Mouse (Mus musculus) heart, adult 9 months (tissue): ENCODE data around the gene Psmd9.
A peak's percentile ranks its signal among the peaks of the same experiment; 100 is the strongest.

Experiments
- DNase-seq, 2 experiments: peaks; one replicate each; pipeline ENCODE4 v3.0.0; 2022; ENCODE audit warnings: low spot score in 2 of 2

The Psmd9 gene

DNA sequence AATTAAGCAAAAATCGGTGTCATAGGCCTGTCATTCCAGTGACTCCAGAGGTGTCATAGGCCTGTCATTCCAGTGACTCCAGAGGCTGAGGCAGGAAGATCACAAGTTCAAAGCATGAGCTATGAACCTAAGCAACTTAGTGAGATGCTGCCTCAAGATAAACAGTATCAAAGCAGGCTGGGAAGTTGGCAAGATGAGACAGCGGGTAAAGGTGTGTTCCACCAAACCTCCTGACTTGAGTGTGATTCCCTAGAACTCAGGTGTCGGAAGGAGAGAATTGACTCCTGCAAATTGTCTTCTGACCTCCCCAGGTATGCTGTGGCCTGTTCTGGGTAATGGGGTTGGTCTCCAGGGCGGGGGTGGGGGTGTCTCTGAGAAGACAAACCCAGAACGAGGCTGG lies at the start of gene Psmd9:
TSS of gene Psmd9 (plus strand) at position 130 of the 400 bp plus-strand sequence.
- no peak for DNase-seq

DNA sequence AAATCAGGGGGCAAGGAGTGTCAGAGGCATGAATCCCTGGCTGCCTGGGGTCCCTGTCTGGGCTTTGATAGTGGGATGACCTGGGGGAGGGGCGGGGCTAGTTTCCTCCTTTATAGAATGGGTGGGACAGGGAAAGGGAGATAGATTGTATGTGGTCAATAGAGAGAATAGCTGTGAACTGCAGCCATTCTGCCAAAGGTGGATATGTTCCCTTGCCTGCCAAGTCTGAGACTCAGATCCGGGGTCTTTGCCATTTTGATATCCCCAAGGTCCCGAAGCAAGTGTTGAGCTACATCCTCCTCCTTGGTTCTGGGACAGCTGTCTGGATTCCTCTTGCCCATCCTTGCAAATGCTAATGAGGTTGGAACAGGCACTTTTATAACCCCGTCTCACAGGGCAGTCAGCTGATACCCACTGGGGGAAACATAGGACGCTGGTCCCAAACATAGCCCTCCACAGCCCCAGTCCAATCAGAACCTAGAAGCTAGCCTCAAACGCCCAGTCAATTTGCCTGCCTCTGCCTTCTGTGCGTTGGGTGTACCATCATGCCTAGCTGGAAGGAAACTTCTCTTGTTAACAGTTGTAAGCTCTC lies 48.5 kb upstream of the Psmd9 start:
- no peak for DNase-seq

DNA sequence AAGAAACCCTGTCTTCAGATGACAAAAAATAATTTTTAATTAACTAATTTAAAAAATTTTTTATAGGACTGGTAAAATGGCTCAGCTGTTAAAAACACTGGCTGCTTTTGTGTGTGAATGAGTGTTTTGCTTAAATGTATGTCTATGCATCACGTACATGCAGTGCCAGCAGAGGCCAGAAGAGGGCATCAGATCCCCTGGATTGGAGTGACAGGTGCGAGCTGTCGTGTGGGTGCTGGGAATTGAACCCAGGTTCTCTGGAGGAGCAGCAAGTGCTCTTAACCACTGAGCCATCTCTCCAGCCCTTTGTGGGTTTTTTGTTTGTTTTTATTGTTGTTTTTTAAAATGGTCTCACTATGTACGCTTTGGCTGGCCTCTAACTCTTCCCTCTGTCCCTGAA lies 47.0 kb upstream of the Psmd9 start:
- no peak for DNase-seq

DNA sequence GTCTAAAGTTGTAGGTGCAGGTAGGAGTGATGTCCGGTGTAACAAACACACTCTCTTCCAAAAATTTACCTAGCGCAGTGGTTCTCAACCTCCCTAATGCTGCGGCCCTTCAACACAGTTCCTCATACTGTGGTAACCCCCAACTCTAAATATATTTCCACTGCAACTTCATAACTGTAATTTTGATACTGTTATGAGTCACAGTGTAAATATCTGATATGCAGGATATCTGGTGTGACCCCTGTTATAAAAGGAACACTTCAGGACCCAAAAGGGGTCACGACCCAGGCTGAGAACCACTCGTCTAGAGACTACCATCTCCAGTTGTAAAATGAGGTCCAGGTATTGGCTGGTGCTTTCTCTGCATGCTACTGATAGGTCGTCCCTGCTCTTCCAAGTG lies 44.1 kb upstream of the Psmd9 start:
- no peak for DNase-seq

DNA sequence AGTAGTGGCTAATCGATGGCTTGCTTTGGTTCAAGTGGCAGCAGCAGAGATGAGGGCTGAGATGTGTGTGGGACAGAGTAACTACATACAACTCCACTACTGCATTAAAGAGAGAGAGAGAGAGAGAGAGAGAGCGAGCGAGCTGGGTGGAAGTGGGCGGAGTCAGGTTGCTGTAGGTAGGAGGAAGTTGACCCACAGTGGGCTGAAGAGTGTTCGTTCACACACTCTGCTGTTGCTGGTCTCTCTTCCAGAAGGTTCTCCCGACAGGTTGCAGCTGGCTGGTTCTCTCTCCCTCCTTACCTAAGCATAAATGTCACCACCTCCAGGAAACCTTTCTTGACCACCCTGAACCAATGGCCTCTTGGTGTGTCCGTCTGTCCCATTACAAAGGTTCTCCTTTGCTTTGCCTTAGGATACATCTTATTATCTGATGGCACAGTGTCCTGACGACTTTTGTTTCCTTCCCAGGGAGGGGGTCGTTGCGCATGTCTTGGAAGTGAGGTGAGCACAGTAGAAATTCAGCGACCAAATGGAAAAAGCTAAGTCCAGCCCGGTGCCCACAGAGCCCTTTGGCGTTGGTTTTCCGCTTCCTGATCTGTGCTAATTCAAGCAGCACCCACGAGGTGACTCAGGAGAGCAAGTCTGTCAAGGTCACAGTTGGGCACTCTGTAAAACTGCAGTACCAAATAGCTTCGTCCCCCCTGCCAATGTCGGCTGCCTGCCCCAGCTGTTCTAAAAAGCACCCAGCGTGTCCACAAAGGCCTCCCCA lies 43.4 kb upstream of the Psmd9 start:
- peak in 1 of 2 experiments; percentile 43 for DNase-seq

DNA sequence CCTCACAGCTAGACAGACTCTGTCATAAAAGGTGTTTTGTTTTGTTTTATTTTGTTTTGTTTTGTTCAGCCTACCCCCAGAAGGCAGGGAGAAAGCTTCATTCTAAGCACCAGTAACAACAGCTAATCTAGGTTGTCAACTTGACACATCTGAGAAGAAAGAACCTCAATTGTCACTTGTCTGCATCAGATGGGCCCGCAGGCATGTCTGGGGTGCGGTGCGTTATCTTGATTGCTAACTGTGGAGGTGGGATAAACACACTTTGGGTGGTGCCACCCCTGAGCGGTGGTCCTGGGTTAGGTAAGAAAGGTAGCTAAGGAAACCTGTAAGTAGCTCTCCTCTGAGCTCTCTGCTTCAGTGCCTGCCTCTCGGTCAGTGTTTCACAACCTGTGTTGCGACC lies 42.2 kb upstream of the Psmd9 start:
- DNase-seq = no peak

DNA sequence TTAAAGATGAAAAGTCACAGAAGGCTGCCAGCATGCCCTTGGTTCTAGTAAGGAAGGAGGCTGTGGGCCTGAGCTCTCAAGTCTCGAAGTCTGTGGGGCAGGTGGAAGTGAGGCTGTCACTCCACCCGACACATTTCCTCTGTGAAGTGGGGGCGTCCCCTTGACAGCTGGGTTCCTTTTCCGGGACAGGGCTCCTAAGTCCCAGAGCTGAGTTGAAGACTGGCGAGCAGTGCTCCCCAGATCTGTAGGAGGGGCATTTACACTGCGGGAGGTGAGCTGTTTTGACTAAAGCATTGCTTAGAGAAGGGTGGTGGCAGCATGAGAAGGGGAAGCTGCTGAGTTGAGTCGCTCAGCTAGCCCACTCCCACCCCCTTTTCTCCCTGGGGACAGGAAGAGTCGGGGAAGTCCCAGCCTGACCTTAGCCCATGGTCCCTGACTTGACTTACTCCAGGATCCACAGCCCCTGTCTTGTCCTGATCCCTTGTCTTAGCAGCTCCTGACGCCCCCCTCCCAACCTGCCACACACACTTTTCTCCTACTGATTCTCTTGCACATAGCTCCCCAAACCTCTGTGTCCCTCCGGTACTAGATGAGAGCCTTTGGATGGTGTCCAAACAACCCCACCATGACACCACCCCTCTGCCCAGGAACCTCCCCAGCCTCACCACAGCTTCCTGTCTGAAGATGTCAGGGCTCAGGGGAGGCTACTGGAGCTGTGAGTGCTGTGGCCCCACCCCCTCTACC lies 40.6 kb upstream of the Psmd9 start:
- peak; percentile 23 to 57 for DNase-seq

DNA sequence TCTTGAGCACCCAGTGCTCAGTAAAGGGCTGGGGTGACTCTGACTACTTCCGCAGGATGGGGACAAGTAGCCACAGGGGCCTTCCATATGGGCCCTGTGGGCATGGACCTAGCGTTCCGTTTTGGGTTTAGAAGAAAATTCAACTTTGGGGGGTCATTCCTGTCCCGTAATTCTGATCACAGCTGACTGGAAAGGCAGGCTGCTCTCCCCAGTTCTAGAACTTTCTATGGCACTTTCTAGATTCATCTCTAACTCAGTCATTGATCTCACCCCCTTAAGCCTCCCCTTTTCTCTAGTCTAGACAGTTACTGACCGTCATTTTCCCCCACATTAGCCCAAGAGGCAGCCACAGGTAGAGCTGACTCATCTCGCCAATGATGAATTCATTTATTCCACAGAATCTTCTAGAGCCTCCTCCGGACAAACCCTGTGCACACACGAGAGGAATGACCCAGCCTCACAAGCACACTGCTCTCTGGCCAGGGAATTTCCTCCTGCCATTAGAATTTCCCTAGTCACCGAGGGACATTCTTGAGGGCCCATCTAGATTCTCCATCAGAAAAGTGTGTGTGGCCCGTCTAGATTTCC lies 39.9 kb upstream of the Psmd9 start:
- DNase-seq = no peak

DNA sequence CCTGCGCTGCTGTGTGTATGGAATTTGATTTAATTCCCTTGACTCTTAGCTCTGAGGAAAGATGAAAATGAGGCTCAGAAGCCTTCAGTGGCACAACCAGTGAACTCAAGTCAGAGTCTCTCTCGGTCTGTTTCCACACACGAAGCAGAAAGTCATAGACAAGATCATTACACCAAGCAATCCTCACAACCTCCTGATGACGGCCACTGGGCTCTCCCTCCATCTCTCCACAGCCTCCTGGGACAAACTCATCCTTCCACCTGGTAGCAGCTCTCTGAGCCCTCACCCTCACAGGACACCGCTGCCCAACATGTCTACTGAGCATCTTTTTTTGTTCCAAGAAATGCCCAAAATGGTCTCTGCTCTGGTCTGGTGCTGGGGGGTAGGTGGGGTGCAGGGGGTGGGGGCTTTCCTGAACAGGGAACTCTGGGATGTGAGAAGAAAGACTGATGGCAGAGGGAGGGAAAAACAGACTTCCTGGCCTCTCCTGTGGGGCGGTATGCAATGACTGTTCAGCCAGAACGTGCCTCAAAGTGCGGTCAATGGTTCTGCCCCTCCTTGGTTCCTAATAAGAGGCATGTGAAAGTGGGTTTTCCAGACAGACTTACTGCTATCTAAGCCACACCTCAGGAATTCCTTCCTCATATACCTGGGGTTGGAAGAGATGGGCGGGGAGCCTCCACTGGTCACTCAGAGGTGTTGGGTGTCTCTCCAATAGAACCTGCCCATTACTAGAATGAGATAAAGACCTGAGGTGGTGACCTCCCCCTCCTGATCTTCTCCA lies 39.0 kb upstream of the Psmd9 start:
- no peak for DNase-seq

DNA sequence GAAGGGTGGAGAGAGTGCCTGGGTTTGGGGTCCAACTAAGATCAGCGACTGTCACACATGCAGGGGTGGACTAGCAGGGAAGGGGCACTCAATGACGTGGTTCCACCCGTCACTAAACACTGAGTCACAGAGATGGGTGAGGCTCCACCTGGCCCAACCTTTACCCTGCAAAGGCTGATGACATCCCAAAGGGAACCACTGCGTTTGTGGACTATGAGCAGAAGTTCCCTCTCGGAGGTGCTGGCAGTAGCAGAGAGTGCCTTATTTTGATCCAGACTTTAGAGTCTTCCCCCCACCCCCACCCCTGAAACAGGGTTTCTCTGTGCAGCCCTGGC lies 38.4 kb upstream of the Psmd9 start:
- DNase-seq = no peak

DNA sequence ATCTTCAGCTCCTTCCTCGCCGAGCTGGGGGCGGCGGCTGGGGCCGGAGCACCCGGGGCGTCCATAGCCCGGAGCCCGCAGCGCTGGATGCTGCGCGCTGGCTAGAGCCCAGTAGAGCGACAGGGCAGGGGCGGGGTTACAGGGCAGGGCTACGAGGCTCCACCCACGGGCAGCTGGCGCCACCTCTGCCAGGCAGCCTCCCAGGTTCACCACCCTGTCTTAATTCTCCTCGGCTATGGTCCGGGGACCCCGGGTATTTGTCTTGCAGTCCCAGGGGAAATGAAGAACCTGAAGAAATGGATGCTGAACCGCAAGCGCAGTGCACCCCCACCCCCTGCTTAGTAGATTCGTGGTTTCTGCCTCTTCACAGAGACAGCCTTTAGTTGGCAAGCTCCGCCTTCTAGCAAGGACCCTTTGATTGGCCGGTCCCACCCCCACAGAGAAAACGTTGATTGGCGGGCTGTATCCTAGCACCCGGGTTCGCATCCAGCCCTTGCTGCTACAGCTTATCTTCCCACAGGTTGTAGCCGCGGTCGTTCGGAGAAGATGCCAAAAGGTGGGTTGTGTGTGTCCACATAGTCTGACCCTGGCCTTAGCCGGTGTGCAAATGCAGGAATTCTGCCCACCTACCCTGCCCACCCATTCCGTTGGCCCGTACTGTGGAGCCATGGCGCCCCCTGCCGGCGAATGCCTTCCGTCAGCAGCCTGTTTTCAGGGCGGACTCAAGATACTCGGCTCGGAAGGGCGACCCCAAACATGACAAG lies 36.7 kb upstream of the Psmd9 start, which contains the start of gene Rhof:
TSS of gene Rhof (minus strand) at position 385 of the 764 bp plus-strand sequence.
- peak; percentile 71 to 76 for DNase-seq

DNA sequence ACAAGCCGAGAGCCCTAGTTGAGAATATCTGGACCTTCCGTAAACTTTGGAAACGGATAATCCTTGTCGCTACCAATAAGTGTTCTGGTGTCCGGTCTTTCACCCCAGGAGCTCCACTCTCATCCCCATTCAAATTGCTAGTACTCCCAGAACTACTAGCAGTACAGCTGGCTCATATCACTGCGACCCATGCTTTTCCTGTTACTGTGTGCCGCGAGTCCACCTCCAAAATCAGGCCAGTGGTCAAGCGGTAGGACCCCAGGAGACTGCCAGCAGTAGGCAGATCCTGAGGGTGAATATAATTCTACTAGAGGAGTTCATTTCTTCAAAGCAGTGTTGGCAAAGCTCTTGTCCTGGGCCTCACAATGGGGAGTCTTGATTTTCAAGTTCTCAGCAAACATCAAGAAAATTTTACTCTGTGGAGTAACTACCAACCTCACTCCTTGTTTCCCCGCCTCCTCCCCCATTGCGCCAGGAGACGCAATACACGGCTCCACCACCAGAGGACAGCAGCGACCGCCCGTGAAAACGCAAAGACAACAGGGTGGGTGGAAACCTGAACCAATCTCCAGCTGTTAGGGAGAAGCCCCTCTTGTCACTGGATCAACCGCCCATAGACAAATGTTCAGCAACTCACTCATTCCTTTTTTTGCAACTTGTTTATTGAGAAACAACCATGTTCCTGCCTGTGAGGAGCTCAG lies 36.0 kb upstream of the Psmd9 start:
- DNase-seq = peak; percentile 87 to 92

DNA sequence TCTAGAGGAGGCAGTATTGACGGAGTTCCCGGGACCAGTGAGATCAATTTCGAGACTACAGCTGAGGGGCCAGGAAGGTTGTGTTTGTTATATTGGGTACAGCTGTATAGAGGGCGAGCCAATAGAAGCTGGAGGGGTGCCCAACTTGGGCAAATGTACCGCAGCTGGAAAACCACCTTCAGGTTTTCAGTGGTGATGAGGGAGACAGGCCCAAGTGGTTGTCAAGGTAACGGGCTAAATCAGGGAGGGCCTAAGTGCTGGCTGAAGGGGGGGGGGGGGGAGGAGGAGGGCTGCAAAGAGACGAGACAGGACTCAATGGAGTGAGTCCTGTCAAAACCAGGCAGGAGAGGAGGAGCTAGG lies 35.4 kb upstream of the Psmd9 start:
- no peak for DNase-seq

DNA sequence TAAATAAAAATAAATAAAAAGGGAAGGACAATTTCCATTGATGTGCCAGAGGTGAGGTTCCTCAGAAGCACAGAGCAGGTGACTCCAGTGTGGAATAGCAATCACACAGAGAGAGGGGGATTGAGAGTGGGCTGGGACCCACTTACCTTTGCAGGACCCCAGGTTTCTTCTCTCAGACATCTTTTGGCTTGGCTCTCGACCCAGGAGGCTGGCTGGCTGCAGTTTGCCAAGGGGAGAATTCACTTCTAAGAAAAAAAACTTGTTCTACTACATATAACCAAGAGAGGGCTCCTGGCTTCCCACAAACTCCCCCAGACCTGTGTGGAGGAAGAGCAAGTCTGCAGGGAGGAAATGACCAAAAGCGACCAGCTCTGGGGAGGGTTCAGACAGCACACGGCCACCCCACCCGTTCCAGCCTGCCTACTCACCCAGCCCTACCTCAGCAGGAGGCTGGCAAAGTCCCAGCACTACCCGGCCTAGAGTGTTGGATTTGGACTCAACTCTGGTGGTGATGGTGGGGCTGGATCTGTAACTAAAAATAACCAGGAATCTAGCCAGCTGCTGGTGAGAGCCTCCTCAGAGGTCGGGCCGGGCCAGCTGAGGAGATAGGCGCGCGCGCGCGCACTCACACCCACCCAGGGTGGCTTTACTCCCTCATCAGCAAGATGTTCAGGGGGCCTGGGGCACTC lies 34.9 kb upstream of the Psmd9 start:
- peak; percentile 84 to 85 for DNase-seq

DNA sequence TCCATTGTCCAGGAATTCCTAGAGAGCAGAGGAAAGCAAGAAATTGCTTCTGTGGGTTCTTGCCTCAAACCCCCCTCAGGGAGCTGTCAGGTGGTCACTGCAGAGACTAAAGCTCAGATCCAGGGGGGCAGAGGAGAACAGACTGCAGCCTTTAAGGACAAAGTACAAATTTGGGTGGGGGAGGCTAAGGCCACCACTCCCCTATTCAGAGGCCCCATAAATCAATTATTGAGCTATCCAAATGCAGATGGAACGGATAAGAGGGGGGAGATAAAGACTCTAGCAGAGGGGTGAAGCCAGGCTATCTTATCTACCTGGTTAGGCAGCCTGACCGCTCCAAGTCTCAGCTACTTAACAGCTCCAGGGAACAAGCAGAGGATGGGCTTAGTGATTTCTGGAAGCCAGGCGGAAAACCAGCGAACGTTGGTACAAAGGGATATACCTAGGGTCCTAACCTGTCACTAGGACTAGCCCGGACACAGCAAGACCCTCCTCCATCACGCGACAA lies 34.3 kb upstream of the Psmd9 start:
- no peak for DNase-seq

DNA sequence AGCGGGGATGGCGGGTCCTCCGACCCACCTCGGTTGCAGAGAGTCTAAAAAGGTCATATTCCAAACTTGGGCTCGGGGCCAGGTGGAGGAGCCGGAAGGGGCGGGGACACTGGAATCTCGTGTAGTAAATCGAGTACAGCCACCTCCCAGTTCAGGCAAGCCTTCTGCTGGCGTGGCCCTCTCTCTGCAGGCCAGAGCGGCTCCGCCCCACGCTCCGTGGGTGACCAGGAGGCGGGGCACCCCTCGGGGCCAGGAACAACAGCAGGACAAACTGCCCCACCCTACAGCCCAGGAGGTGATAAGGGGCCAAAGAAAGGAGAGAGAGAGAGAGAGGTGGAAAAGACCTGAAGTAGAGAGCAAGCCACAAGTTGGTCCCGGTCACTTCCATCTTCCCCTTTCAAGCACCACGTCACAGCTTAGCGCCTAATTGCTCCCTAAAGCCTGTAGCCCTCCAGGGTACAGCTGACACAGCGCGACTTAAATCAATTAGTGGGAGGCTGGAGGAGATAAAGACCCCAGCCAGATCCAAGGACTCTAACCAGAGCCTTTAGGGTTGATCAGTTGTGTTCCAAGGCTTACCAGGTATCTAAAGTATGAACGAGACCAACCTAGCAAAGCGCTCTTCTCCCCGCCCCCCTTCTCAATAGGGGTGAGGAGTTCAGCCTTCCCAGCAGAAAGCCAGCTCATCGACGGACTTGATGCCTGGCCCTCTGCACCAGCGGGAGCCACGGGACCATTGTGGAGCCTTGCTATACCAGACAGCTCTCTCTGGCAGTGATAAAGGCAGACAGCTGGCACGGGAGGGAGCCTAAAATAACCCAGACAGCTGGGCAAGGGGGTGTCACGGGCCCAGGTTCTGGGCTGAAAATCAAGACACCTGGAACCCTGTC lies 33.5 kb upstream of the Psmd9 start:
- peak; percentile 96 for DNase-seq

DNA sequence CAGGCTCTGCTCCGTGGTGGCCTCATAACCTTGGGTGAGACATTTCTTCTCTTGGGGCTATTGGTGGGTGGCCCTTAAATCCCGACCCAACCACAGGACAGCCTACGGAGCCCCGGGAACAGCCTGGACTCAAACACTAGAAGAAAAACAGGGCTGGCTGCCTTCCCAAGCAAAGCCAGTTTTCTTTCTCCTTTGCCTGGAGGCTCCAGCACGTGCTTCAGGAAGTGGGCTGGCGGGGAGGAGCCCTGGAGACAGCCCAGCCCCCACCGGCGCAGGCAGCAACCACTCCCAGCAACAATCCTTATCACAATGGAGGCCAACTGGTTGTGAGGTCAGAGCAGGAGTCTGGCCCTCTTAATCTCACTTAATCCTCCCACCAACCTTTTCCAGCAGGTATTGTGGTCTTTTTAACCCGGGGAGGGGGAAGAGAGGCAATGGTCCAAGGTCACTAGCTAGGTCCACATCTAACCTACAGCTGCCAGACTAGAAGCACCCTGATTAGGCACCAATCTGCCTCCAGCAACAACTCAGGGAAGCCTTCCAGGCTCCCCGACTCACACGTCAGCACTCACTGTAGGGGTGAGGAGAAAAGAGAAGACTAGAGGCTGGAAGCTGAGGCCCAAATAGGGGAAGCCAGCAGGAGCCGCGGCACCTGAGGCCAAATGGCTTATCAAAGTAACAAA lies 32.7 kb upstream of the Psmd9 start:
- DNase-seq = peak; percentile 97
